Mouse (Mus musculus) hindbrain, postnatal 0 days (tissue): ENCODE results near the gene Tpst2. TPM values are rescaled to one million over a fixed set of nuclear protein-coding genes. Genes with fewer than 3 reads are reported as not detected.

Source experiments
- ATAC-seq: fragments of 200-750 bp; cut with Nextera tagmentation; 2 replicates; pipeline ENCODE4 v1.8.0; 2017; ENCODE audit warnings: mild to moderate bottlenecking, moderate TSS enrichment, moderate library complexity
- DNase-seq: peaks from one replicate; pipeline ENCODE4 v3.0.0-alpha.2; 2015; ENCODE audit warnings: low spot score
- H3K27ac ChIP-seq: fragments of 300-500 bp; sonication (generic); 2 replicates; pipeline ENCODE4 v1.5.1; 2014; ENCODE audit warnings: mild to moderate bottlenecking
- H3K27me3 ChIP-seq: fragments of 300-500 bp; sonication (generic); 2 replicates; pipeline ENCODE4 v1.6.1; 2014; ENCODE audit warnings: low read length, mixed read lengths; ENCODE audit not compliant: insufficient read depth
- H3K36me3 ChIP-seq: fragments of 300-500 bp; sonication (generic); 2 replicates; pipeline ENCODE4 v1.6.1; 2014; ENCODE audit warnings: low read length, mixed read lengths; ENCODE audit not compliant: insufficient read depth
- H3K4me1 ChIP-seq: fragments of 300-500 bp; sonication (generic); 2 replicates; pipeline ENCODE4 v1.6.1; 2014; ENCODE audit warnings: antibody characterized with exemption, low read length, mixed read lengths; ENCODE audit not compliant: insufficient read depth
- H3K4me2 ChIP-seq: fragments of 300-500 bp; sonication (generic); 2 replicates; pipeline ENCODE4 v1.6.1; 2014; ENCODE audit warnings: low read depth, mild to moderate bottlenecking, low read length, moderate library complexity, mixed read lengths
- H3K4me3 ChIP-seq: fragments of 300-500 bp; sonication (generic); 2 replicates; pipeline ENCODE4 v1.5.1; 2014; ENCODE audit warnings: low read length
- H3K9ac ChIP-seq: fragments of 300-500 bp; sonication (generic); replicated peaks from 2 replicates; pipeline ENCODE4 v1.6.1; 2014; ENCODE audit warnings: mild to moderate bottlenecking, low read length, moderate library complexity, mixed read lengths
- H3K9me3 ChIP-seq: fragments of 300-500 bp; sonication (generic); 2 replicates; pipeline ENCODE4 v1.6.1; 2016; ENCODE audit warnings: low read length, mixed read lengths
- CTCF ChIP-seq: IDR thresholded peaks from 2 replicates; pipeline ENCODE4 v1.5.1; 2016; ENCODE audit warnings: antibody characterized with exemption, control low read depth, low read depth
- WGBS: fragments of 180-500 bp; shearing (Covaris S2); extraction: QIAGEN DNeasy Blood & Tissue Kit; methylation state at CpG from one replicate; pipeline ENCODE4 v1.1.7; 2014; 5-methylcytosine and 5-hydroxymethylcytosine counted together
- polyA plus RNA-seq: library from polyadenylated mRNA; unstranded; fragments of >200 nt; fragmentation: Nextera tagmentation; extraction: Ambion mirVana; gene quantifications from 2 replicates; pipeline ENCODE4 v1.2.1, GENCODE M21; 2015
- total RNA-seq: library from RNA; depleted of rRNA; stranded (reverse); fragments of >200 nt; gene quantifications from 2 replicates; pipeline ENCODE4 v1.2.3, GENCODE M21; 2014

The Tpst2 gene
- total and polyA plus RNA-seq, 2 experiments from 2014 or later: 37.0 to 57.0 TPM

DNA sequence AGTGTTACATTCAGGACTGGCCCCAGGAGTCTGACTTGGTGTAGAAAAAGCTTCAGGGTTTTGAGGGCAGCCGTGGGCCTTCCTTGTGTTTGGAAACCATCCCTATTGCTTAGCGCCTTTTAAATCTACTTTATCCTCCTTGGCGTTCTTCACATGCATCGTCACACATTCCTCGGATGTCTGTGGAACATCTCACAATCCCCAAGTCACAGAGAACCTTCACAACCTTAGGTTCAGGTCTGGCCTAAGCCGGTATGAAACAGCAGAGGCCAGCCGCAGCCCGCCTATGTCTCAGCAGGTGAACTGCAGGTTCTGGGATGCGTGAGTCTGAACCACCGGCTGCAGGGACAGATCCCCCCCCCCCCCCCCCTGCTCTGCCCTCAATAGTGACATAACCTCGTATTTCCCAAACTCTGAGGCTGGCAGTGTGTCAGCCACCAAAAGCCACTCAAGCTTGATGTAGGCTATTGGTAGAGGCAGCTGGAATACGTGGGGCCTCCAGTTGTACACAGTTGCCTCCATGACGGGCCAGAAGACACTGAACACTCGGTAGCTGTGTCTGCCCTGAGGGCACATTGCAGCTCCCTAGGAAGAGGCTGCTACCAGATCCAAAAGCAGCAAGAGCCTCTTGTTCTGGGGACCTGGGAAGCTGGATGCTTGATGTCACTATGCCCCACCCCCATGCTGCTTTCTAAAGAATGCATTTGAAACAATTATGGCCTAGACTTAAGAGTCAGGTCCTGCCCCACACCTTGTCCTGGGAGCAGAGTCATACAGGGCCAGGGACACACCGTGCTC is 4.6 kb downstream of the Tpst2 start:
- DNase-seq: no peak
- Histone ChIP-seq H3K4me1 (peaks cover 3% of the 10 kb centered on the region), H3K9ac (no peak overlapping the region), H3K4me2 (no peak overlapping the region), H3K4me3 (no peak overlapping the region), H3K36me3 (no peaks in the 10 kb centered on the region), H3K9me3 (no peaks in the 10 kb centered on the region), H3K27ac (no peak overlapping the region), H3K27me3 (no peaks in the 10 kb centered on the region)
- WGBS: 51% methylated on average over 15 of the region's 15 CpGs
- ATAC-seq: no peak
- TF ChIP-seq CTCF: no peak

DNA sequence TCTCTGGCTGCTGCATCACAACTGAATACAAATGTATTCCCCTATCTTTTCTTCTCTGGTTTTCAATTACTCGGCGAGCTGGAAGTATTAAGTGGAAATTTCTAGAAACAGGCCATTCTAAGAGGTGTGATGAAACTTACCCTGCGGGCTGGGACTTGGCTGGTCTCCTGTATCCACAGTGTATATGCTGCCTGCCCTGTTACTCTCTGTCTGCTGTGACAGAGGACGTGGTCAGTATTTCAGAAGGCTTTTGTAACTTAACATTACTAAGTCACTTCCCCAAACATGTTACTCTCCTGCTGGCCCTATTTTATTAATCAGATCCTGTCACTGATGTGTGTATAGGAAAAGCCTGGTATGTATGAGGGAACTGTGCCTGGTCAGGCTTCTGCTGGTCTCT is 5.2 kb downstream of the Tpst2 start:
- peaks cover 3% of the 10 kb centered on the region for H3K4me1 ChIP-seq
- no peak overlapping the region for H3K27ac ChIP-seq
- ATAC-seq: no peak
- no peak overlapping the region for H3K9ac ChIP-seq
- H3K9me3 ChIP-seq: no peaks in the 10 kb centered on the region
- H3K36me3 ChIP-seq: no peaks in the 10 kb centered on the region
- no peak for DNase-seq
- no peaks in the 10 kb centered on the region for H3K27me3 ChIP-seq
- no peak overlapping the region for H3K4me3 ChIP-seq
- WGBS: 84% methylated on average over 4 of the region's 4 CpGs
- TF ChIP-seq CTCF: no peak
- no peak overlapping the region for H3K4me2 ChIP-seq

DNA sequence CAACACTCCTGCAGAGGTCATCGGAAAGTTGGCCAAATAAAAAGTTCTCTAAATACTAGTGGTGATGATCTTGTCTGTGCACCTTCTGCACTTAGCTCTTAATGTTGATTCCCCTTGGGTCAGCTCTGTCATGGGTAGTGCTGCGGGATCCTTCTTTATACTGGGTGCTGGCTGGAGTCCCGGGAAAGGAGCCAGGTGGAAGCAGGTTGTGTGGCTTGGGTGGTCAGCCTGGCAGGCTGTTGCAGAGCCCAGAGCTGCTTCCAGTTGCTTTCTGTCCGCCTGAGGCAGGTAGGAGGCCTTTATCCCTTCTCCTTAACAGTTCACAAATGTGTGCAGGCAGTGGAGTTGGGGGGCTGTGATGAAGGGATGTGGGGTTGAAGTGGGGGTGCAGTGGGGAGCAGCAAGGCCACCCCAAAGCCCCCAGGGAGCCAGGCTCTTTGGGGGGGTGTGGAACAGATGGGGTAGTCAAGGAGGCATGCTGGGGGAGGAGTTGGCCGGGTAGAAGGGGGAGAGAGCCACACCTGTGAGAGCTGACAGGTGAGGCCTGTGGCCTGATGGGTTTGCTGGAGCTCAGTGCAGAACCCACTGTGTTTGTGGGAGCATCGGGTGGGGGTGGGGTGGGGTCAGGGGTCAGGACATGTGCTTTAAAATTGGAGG is 5.8 kb downstream of the Tpst2 start:
- no peak overlapping the region for H3K9ac ChIP-seq
- WGBS: 79% methylated on average over 6 of the region's 6 CpGs
- no peak overlapping the region for H3K4me2 ChIP-seq
- DNase-seq (no peak), ATAC-seq (no peak)
- TF ChIP-seq CTCF: no peak
- no peaks in the 10 kb centered on the region for H3K36me3 ChIP-seq
- no peak overlapping the region for H3K27ac ChIP-seq
- no peak overlapping the region for H3K4me3 ChIP-seq
- no peaks in the 10 kb centered on the region for H3K27me3 ChIP-seq
- H3K4me1 ChIP-seq: peaks cover 3% of the 10 kb centered on the region
- no peaks in the 10 kb centered on the region for H3K9me3 ChIP-seq

DNA sequence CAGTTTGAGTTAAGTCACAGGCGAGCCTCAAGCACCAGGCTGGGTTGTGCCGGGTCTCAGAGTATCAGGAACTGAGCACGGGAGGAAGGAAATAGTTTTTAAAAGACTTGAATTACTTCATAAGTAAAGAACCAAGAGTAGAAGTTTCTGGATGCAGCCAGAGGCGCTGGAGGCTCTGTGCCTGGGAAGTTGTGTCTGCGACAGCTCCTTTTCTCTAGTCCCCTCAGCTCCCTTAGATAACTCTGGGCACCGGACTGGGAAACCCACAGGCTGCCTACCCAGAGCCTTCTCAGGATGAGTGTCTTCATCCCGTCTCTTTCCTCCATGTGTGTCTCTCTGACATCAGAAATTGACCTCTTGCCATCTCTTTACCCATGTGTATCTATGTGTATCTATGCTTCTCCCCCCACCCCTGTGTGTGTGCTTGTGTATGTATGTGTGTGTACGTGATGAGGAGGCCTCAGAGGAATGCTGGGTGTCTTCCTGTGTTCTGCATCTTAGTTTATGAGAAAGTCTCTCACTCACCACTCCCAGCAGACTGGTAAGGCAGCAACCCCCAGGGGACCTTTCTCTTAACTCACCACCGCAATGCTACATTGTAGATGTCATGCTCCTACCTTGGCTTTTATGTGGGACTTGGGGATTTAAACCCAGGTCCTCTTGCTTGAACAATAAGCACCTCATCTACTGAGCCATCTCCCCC is 6.4 kb downstream of the Tpst2 start:
- 75% methylated on average over 9 of the region's 9 CpGs for WGBS
- no peaks in the 10 kb centered on the region for H3K36me3 ChIP-seq
- H3K27ac ChIP-seq: no peak overlapping the region
- TF ChIP-seq CTCF: no peak
- H3K4me2 ChIP-seq: no peak overlapping the region
- no peak for ATAC-seq
- no peak for DNase-seq
- H3K9me3 ChIP-seq: no peaks in the 10 kb centered on the region
- H3K27me3 ChIP-seq: no peaks in the 10 kb centered on the region
- H3K9ac ChIP-seq: no peak overlapping the region
- peaks cover 3% of the 10 kb centered on the region for H3K4me1 ChIP-seq
- H3K4me3 ChIP-seq: no peak overlapping the region

DNA sequence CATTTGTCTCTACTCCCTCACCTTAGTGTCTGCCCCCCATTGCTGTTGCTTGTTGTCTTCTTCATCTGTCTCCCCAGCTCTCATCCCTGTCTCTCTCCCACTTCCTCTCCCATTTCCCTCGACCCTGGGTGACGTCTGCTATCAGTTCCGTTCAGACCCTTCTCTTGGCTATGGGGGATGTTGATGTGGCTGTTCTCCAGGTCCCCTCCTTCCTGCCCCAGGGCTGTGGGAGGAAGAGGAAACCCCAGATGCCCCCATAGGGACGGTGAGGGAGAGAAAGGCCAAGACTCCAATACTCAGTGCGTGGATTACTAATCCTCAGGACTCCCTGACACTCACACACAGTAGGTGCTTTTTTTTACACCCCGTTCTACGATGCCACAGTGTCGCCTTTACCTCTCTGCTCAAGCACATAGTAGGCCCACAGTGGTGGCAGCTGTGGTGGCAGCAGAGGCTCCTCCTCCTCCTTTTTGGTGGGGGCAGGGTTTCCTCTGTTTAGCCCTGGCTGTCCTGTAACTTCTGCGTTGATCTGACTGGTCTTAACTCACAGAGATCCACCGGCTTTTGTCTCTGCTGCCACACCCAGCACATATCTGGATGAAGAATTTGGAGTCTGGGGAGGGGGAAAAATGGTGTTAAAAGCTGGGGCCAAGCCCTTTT is 7.2 kb downstream of the Tpst2 start:
- no peak overlapping the region for H3K9ac ChIP-seq
- peaks cover 3% of the 10 kb centered on the region for H3K4me1 ChIP-seq
- WGBS: 76% methylated on average over 10 of the region's 10 CpGs
- H3K36me3 ChIP-seq: no peaks in the 10 kb centered on the region
- ATAC-seq: no peak
- no peak overlapping the region for H3K27ac ChIP-seq
- H3K27me3 ChIP-seq: no peaks in the 10 kb centered on the region
- H3K4me3 ChIP-seq: no peak overlapping the region
- no peak overlapping the region for H3K4me2 ChIP-seq
- TF ChIP-seq CTCF: no peak
- DNase-seq: no peak
- H3K9me3 ChIP-seq: no peaks in the 10 kb centered on the region

DNA sequence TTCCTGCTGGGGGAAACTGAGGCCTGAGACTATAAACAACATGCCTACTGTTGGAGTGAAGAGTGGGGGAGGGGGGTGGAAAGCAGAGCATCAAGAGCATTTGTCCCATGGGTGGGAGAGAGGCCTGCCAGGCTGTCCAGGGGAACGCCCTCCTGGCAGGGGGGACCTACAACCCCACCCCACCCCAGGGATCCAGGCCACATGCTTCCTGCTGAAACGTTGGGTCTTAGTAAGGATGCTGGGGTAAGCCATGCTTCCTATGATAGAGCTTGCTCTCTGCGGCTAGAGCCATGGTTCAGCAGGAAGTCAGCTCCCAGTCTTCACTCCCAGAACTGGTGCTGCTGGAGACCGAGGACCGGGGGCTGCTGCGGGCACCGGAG is 7.7 kb downstream of the Tpst2 start:
- Histone ChIP-seq H3K4me1 (peaks cover 3% of the 10 kb centered on the region), H3K4me3 (no peak overlapping the region), H3K9me3 (no peaks in the 10 kb centered on the region), H3K27me3 (no peaks in the 10 kb centered on the region), H3K9ac (no peak overlapping the region), H3K4me2 (no peak overlapping the region), H3K36me3 (no peaks in the 10 kb centered on the region), H3K27ac (no peak overlapping the region)
- DNase-seq (no peak), ATAC-seq (no peak)
- WGBS: 85% methylated on average over 7 of the region's 7 CpGs
- TF ChIP-seq CTCF: no peak
